8 mouse cellular contexts compared by ENCODE assay signal in genomic region chr9:109932361-109932755, GRCm38 (mm10). TPM values are rescaled to one million over a fixed set of nuclear protein-coding genes. Genes with fewer than 3 reads are reported as not detected.
DNase-seq lines count a peak whose midpoint lies in the region; ATAC-seq and TF ChIP-seq lines count a peak whose summit lies in the region.

No protein-coding gene starts in this region.

- no peaks in the 10 kb centered on the region for H3K9me3 ChIP-seq in intestine, embryonic 16.5 days (ENCODE audit: control insufficient read depth, low read length)

- H3K36me3 ChIP-seq in testis, adult 2 months (ENCODE audit: control insufficient read depth, insufficient read depth, low read length) = no peaks in the 10 kb centered on the region
- H3K36me3 ChIP-seq in intestine, embryonic 16.5 days (ENCODE audit: control insufficient read depth, insufficient read depth, low read length) = no peaks in the 10 kb centered on the region

- WGBS in bone marrow, adult 2 months = under 1% methylated on average over 20 of the region's 20 CpGs
- WGBS in intestine, embryonic 16.5 days = under 1% methylated on average over 20 of the region's 20 CpGs
- WGBS in olfactory bulb, adult 2 months = under 1% methylated on average over 20 of the region's 20 CpGs

- no peak for TF ChIP-seq CTCF in testis, adult 2 months (IDR thresholded peaks at IDR 0.05; ENCODE audit: control insufficient read depth, insufficient read depth, insufficient replicate concordance, low read depth, low read length)
- no peak for TF ChIP-seq CTCF in bone marrow, adult 2 months (IDR thresholded peaks at IDR 0.05; ENCODE audit: control insufficient read depth, insufficient read depth, low read length)
- TF ChIP-seq CTCF in olfactory bulb, adult 2 months (IDR thresholded peaks at IDR 0.05; ENCODE audit: insufficient read depth, low read depth, low read length) = no peak

- peak; percentile 52; the same call in 1 of the 2 replicates for TF ChIP-seq POLR2A in testis, adult 2 months (IDR thresholded peaks at IDR 0.05; ENCODE audit: control insufficient read depth, low read depth, low read length)
- TF ChIP-seq POLR2A in bone marrow, adult 2 months (IDR thresholded peaks at IDR 0.05; ENCODE audit: borderline replicate concordance, control insufficient read depth, low read depth, low read length) = no peak
- TF ChIP-seq POLR2A in olfactory bulb, adult 2 months (IDR thresholded peaks at IDR 0.05; ENCODE audit: insufficient read depth, low read depth, low read length) = no peak

- H3K9ac ChIP-seq in intestine, embryonic 16.5 days (ENCODE audit: low read depth, low read length) = peak overlapping the region; percentile 92

- H3K4me3 ChIP-seq in testis, adult 2 months (ENCODE audit: control insufficient read depth, low read depth, low read length) = peak overlapping the region; percentile 89
- peak overlapping the region; percentile 94 for H3K4me3 ChIP-seq in bone marrow, adult 2 months (replicated peaks; ENCODE audit: control insufficient read depth, low read depth, low read length)
- H3K4me3 ChIP-seq in intestine, embryonic 16.5 days (ENCODE audit: low read length) = peak overlapping the region; percentile 94
- H3K4me3 ChIP-seq in olfactory bulb, adult 2 months (ENCODE audit: insufficient read depth, low read depth, low read length) = peak overlapping the region; percentile 95

- H3K27me3 ChIP-seq in testis, adult 2 months (ENCODE audit: control insufficient read depth, insufficient read depth, low read length) = no peaks in the 10 kb centered on the region
- no peaks in the 10 kb centered on the region for H3K27me3 ChIP-seq in intestine, embryonic 16.5 days (replicated peaks; ENCODE audit: control insufficient read depth, insufficient read depth, low read length)

- no peak for DNase-seq in testis, postnatal 14 days (ENCODE audit: low spot score)
- peak; percentile 6 to 25 for DNase-seq in frontal cortex, postnatal 36 days (ENCODE audit: low spot score in 2 of 2)
- DNase-seq in lung, adult 18-20 months = peak; percentile 30 to 32
- no peak for DNase-seq in spleen, postnatal 4 days (ENCODE audit: low spot score in 2 of 2)

- H3K27ac ChIP-seq in testis, adult 2 months (ENCODE audit: control insufficient read depth, insufficient read depth, low read depth, low read length) = peak overlapping the region; percentile 97
- H3K27ac ChIP-seq in bone marrow, adult 2 months (ENCODE audit: control insufficient read depth, insufficient read depth, low read depth, low read length, poor library complexity) = peak overlapping the region; percentile 98
- H3K27ac ChIP-seq in intestine, embryonic 16.5 days (ENCODE audit: low read length) = peak overlapping the region; percentile 98
- H3K27ac ChIP-seq in olfactory bulb, adult 2 months (ENCODE audit: insufficient read depth, low read depth, low read length) = peak overlapping the region; percentile 71

- peaks cover 10% of the 10 kb centered on the region for H3K4me1 ChIP-seq in testis, adult 2 months (ENCODE audit: control insufficient read depth, insufficient read depth, low read length)
- peaks cover 1% of the 10 kb centered on the region; the same call in 1 of the 2 replicates for H3K4me1 ChIP-seq in bone marrow, adult 2 months (ENCODE audit: control insufficient read depth, insufficient read depth, low read length)
- H3K4me1 ChIP-seq in intestine, embryonic 16.5 days (ENCODE audit: control insufficient read depth, insufficient read depth, low read length) = 0 out of 2 replicates have a peak, but pooled peaks cover 6% of the 10 kb centered on the region
- H3K4me1 ChIP-seq in olfactory bulb, adult 2 months (ENCODE audit: control insufficient read depth, insufficient read depth, low read length) = peaks cover 2% of the 10 kb centered on the region; the same call in 1 of the 2 replicates

- peak overlapping the region; percentile 70 for H3K4me2 ChIP-seq in intestine, embryonic 16.5 days (ENCODE audit: low read depth, low read length)

- ATAC-seq in intestine, embryonic 16.5 days = no peak; the same call in 1 of the 2 replicates

RNA-seq across cellular contexts. Expression of gene Map4, which starts 1.1 kb away (rescaled TPM):
- 282 and 295 TPM in 2 replicates for polyA plus RNA-seq in testis, adult 2 months (2012; rRNA removed)
- polyA plus RNA-seq in bone marrow, adult 2 months (2011; ENCODE audit: insufficient read depth, insufficient read length, low replicate concordance, missing spikeins) = 12.9 and 33.6 TPM in 2 replicates
- polyA plus RNA-seq in intestine, embryonic 16.5 days (2015; fragmentation: Nextera tagmentation; extraction: Ambion mirVana) = 52.8 and 57.2 TPM in 2 replicates
- polyA plus RNA-seq in olfactory bulb, adult 2 months (2012; ENCODE audit: insufficient read depth, insufficient read length, low replicate concordance, missing spikeins) = 93.0 and 647 TPM in 2 replicates

RNA-seq across cellular contexts. Expression of gene Cdc25a, which starts 57.0 kb away (rescaled TPM):
- 25.1 and 26.0 TPM in 2 replicates for polyA plus RNA-seq in testis, adult 2 months (2012; rRNA removed)
- polyA plus RNA-seq in bone marrow, adult 2 months (2011; ENCODE audit: insufficient read depth, insufficient read length, low replicate concordance, missing spikeins) = 18.7 and 28.3 TPM in 2 replicates
- polyA plus RNA-seq in intestine, embryonic 16.5 days (2015; fragmentation: Nextera tagmentation; extraction: Ambion mirVana) = 31.2 and 31.3 TPM in 2 replicates
- not detected in 2 replicates for polyA plus RNA-seq in olfactory bulb, adult 2 months (2012; ENCODE audit: insufficient read depth, insufficient read length, low replicate concordance, missing spikeins)

Comparison
In these comparisons a context has a peak if more than half of its experiments do, and no peak if none do; other contexts are left out.
1. DNase-seq: peak in frontal cortex, postnatal 36 days (2 of 2) and lung, adult 18-20 months (2 of 2); none in testis, postnatal 14 days (single experiment) and spleen, postnatal 4 days (0 of 2).
2. RNA of gene Cdc25a, which starts 57.0 kb away (polyA plus RNA-seq): 31.2 to 31.3 TPM in intestine, embryonic 16.5 days, 18.7 to 28.3 TPM in bone marrow, adult 2 months and 25.1 to 26.0 TPM in testis, adult 2 months; not detected in olfactory bulb, adult 2 months; every median in the first group is over 10 times any median in the second.
3. Peak in every context shown above with its lines, with median percentiles within 50 percentile points of each other: H3K27ac ChIP-seq and H3K4me3 ChIP-seq.